Mouse (Mus musculus) embryonic facial prominence, embryonic 14.5 days (tissue): ENCODE measurements around the gene Lpcat2b. TPM values are rescaled to one million over a fixed set of nuclear protein-coding genes. Genes with fewer than 3 reads are reported as not detected.

Experiments used
- ATAC-seq: fragments of 200-750 bp; cut with Nextera tagmentation; 2 replicates; pipeline ENCODE4 v1.8.0; 2017; ENCODE audit warnings: low read depth, moderate number of reproducible peaks, moderate TSS enrichment
- DNase-seq: peaks from one replicate; pipeline ENCODE4 v3.0.0-alpha.2; 2015; ENCODE audit warnings: low spot score
- H3K27ac ChIP-seq: fragments of 300-500 bp; sonication (generic); replicated peaks from 2 replicates; pipeline ENCODE4 v1.5.1; 2014; ENCODE audit warnings: low read depth, mild to moderate bottlenecking, low read length, moderate library complexity
- H3K27me3 ChIP-seq: fragments of 300-500 bp; sonication (generic); replicated peaks from 2 replicates; pipeline ENCODE4 v1.6.1; 2014; ENCODE audit warnings: low read length; ENCODE audit not compliant: control insufficient read depth, insufficient read depth
- H3K36me3 ChIP-seq: fragments of 300-500 bp; sonication (generic); 2 replicates; pipeline ENCODE4 v1.6.1; 2014; ENCODE audit warnings: low read length, mixed read lengths; ENCODE audit not compliant: control insufficient read depth, insufficient read depth
- H3K4me1 ChIP-seq: fragments of 300-500 bp; sonication (generic); 2 replicates; pipeline ENCODE4 v1.6.1; 2014; ENCODE audit warnings: antibody characterized with exemption, low read length; ENCODE audit not compliant: control insufficient read depth, insufficient read depth
- H3K4me2 ChIP-seq: fragments of 300-500 bp; sonication (generic); 2 replicates; pipeline ENCODE4 v1.6.1; 2014; ENCODE audit warnings: low read depth, mild to moderate bottlenecking, low read length, moderate library complexity, mixed read lengths
- H3K4me3 ChIP-seq: fragments of 300-500 bp; sonication (generic); 2 replicates; pipeline ENCODE4 v1.5.1; 2014; ENCODE audit warnings: low read depth, mild to moderate bottlenecking, low read length
- H3K9ac ChIP-seq: fragments of 300-500 bp; sonication (generic); 2 replicates; pipeline ENCODE4 v1.6.1; 2014; ENCODE audit warnings: low read depth, mild to moderate bottlenecking, low read length, moderate library complexity, mixed read lengths
- H3K9me3 ChIP-seq: fragments of 300-500 bp; sonication (generic); 2 replicates; pipeline ENCODE4 v1.6.1; 2016; ENCODE audit warnings: low read length; ENCODE audit not compliant: control insufficient read depth
- WGBS: fragments of 180-500 bp; shearing (Covaris S2); extraction: QIAGEN DNeasy Blood & Tissue Kit; methylation state at CpG from one replicate; pipeline ENCODE4 v1.1.7; 2014; 5-methylcytosine and 5-hydroxymethylcytosine counted together
- polyA plus RNA-seq: library from polyadenylated mRNA; unstranded; fragments of >200 nt; fragmentation: Nextera tagmentation; extraction: Ambion mirVana; gene quantifications from 2 replicates; pipeline ENCODE4 v1.2.1, GENCODE M21; 2014

Gene Lpcat2b
- polyA plus RNA-seq, 1 experiment from 2014 or later = not detected

GRCm38 (mm10) chr5:107462147-107463076 is 31.1 kb downstream of the Lpcat2b start:
- 91% methylated on average over 4 of the region's 4 CpGs for WGBS
- Histone ChIP-seq H3K4me2 (no peak overlapping the region), H3K27me3 (no peaks in the 10 kb centered on the region), H3K4me3 (no peak overlapping the region), H3K4me1 (no peaks in the 10 kb centered on the region), H3K9ac (no peak overlapping the region), H3K27ac (no peak overlapping the region), H3K9me3 (no peaks in the 10 kb centered on the region), H3K36me3 (no peaks in the 10 kb centered on the region)
- DNase-seq = no peak
- no peak for ATAC-seq

GRCm38 (mm10) chr5:107466501-107466900 is 35.2 kb downstream of the Lpcat2b start:
- WGBS = 33% methylated on average over 5 of the region's 5 CpGs

GRCm38 (mm10) chr5:107467098-107467497 is 35.7 kb downstream of the Lpcat2b start:
- H3K27me3 ChIP-seq = no peaks in the 10 kb centered on the region
- H3K9ac ChIP-seq = no peak overlapping the region; the same call in 1 of the 2 replicates
- no peaks in the 10 kb centered on the region for H3K4me1 ChIP-seq
- no peak for DNase-seq
- peaks cover 11% of the 10 kb centered on the region; the same call in 1 of the 2 replicates for H3K36me3 ChIP-seq
- WGBS = 63% methylated on average over 4 of the region's 4 CpGs
- no peak overlapping the region for H3K27ac ChIP-seq
- no peak overlapping the region for H3K4me2 ChIP-seq
- no peak for ATAC-seq
- H3K9me3 ChIP-seq = no peaks in the 10 kb centered on the region
- H3K4me3 ChIP-seq = no peak overlapping the region

More at GRCm38 (mm10) chr5:107466501-107466900, 35.2 kb downstream of the Lpcat2b start:
- Histone ChIP-seq H3K36me3 (peaks cover 10% of the 10 kb centered on the region; the same call in 1 of the 2 replicates), H3K4me3 (no peak overlapping the region), H3K4me1 (no peaks in the 10 kb centered on the region), H3K27ac (no peak overlapping the region), H3K27me3 (no peaks in the 10 kb centered on the region), H3K9me3 (no peaks in the 10 kb centered on the region), H3K9ac (no peak overlapping the region; the same call in 1 of the 2 replicates), H3K4me2 (no peak overlapping the region)
- DNase-seq (peak; percentile 51), ATAC-seq (peak; percentile 77; the same call in 1 of the 2 replicates)

GRCm38 (mm10) chr5:107470600-107471329 is 39.4 kb downstream of the Lpcat2b start:
- 80% methylated on average over 10 of the region's 10 CpGs for WGBS
- peak; percentile 28 for DNase-seq
- H3K9ac ChIP-seq = no peak overlapping the region

DNA sequence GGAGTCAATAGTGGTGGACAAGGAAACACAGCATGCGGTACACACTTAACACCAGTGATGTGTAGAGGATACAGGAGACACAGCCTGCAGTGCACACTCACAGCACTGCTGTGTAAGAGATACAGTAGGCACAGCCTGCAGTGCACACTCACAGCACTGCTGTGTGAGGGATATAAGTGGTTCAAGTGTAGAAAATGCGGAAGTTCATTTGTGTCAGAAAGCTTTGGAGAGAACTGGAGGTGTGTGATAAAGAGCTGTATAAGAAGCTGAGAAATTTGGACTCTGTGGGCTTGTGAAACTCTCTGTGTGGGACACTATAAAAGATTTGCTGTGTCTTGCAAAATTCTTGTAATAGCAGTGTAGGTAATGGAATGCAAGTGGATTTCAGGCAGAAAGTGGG is 48.8 kb downstream of the Lpcat2b start:
- no peak for ATAC-seq
- Histone ChIP-seq H3K4me3 (no peak overlapping the region), H3K27ac (no peak overlapping the region), H3K9me3 (no peaks in the 10 kb centered on the region), H3K27me3 (no peaks in the 10 kb centered on the region), H3K4me1 (no peaks in the 10 kb centered on the region), H3K36me3 (no peaks in the 10 kb centered on the region), H3K4me2 (no peak overlapping the region), H3K9ac (no peak overlapping the region)
- 92% methylated on average over 2 of the region's 2 CpGs for WGBS
- DNase-seq = no peak

More at GRCm38 (mm10) chr5:107470600-107471329, 39.4 kb downstream of the Lpcat2b start:
- H3K4me2 ChIP-seq = no peak overlapping the region
- H3K4me1 ChIP-seq = no peaks in the 10 kb centered on the region
- H3K9me3 ChIP-seq = no peaks in the 10 kb centered on the region
- H3K36me3 ChIP-seq = peaks cover 11% of the 10 kb centered on the region; the same call in 1 of the 2 replicates
- H3K27ac ChIP-seq = no peak overlapping the region
- no peak overlapping the region for H3K4me3 ChIP-seq
- no peaks in the 10 kb centered on the region for H3K27me3 ChIP-seq
- ATAC-seq = no peak

Other genes starting within 250 kb of the Lpcat2b start
- gene Tgfbr3, start 141.9 kb upstream of the Lpcat2b start, polyA plus RNA-seq = 35.6 and 36.5 TPM in 2 replicates
- 4.2 and 5.0 TPM in 2 replicates for gene Brdt, start 100.4 kb upstream of the Lpcat2b start, polyA plus RNA-seq
- 2.8 and 3.2 TPM in 2 replicates for gene Ephx4, start 28.8 kb upstream of the Lpcat2b start, polyA plus RNA-seq
- gene Btbd8, start 6.4 kb downstream of the Lpcat2b start, polyA plus RNA-seq = 4.8 and 5.8 TPM in 2 replicates
- 0.28 and 0.32 TPM in 2 replicates for gene Gm42669, start 76.1 kb downstream of the Lpcat2b start, polyA plus RNA-seq
- gene 1700028K03Rik, start 103.2 kb downstream of the Lpcat2b start, polyA plus RNA-seq = 0.09 and 0.33 TPM in 2 replicates
- 19.1 and 20.9 TPM in 2 replicates for gene Rpap2, start 165.8 kb downstream of the Lpcat2b start, polyA plus RNA-seq
- 26.4 and 26.5 TPM in 2 replicates for gene Glmn, start 166.3 kb downstream of the Lpcat2b start, polyA plus RNA-seq